Mouse (Mus musculus) midbrain, embryonic 11.5 days (tissue): Measurements from ENCODE around the gene Scml4. TPM values are rescaled to one million over a fixed set of nuclear protein-coding genes. Genes with fewer than 3 reads are reported as not detected.

Source experiments
- ATAC-seq: fragments of 200-750 bp; cut with Nextera tagmentation; 2 replicates; pipeline ENCODE4 v1.8.0; 2017; ENCODE audit warnings: moderate TSS enrichment, moderate library complexity; ENCODE audit not compliant: low FRiP score
- DNase-seq: peaks from one replicate; pipeline ENCODE4 v3.0.0; 2015; ENCODE audit warnings: low spot score; ENCODE audit errors: missing footprints
- H3K27ac ChIP-seq: fragments of 300-500 bp; sonication (generic); 2 replicates; pipeline ENCODE4 v1.5.1; 2014; ENCODE audit warnings: low read depth, low read length
- H3K27me3 ChIP-seq: fragments of 300-500 bp; sonication (generic); 2 replicates; pipeline ENCODE4 v1.6.1; 2014; ENCODE audit warnings: mild to moderate bottlenecking, low read length, moderate library complexity, mixed read lengths; ENCODE audit not compliant: control insufficient read depth, insufficient read depth
- H3K36me3 ChIP-seq: fragments of 300-500 bp; sonication (generic); 2 replicates; pipeline ENCODE4 v1.6.1; 2014; ENCODE audit warnings: mild to moderate bottlenecking, low read length, moderate library complexity, mixed read lengths; ENCODE audit not compliant: control insufficient read depth, insufficient read depth
- H3K4me1 ChIP-seq: fragments of 300-500 bp; sonication (generic); 2 replicates; pipeline ENCODE4 v1.6.1; 2014; ENCODE audit warnings: low read length; ENCODE audit not compliant: control insufficient read depth, insufficient read depth
- H3K4me2 ChIP-seq: fragments of 300-500 bp; sonication (generic); 2 replicates; pipeline ENCODE4 v1.6.1; 2014; ENCODE audit warnings: mild to moderate bottlenecking, moderate library complexity
- H3K4me3 ChIP-seq: fragments of 300-500 bp; sonication (generic); 2 replicates; pipeline ENCODE4 v1.5.1; 2014; ENCODE audit warnings: low read depth, low read length
- H3K9ac ChIP-seq: fragments of 300-500 bp; sonication (generic); 2 replicates; pipeline ENCODE4 v1.6.1; 2014; ENCODE audit warnings: low read length
- H3K9me3 ChIP-seq: fragments of 300-500 bp; sonication (generic); 2 replicates; pipeline ENCODE4 v1.6.1; 2016; ENCODE audit warnings: low read length; ENCODE audit not compliant: control insufficient read depth
- WGBS: fragments of 180-500 bp; shearing (Covaris S2); extraction: QIAGEN DNeasy Blood & Tissue Kit; methylation state at CpG from one replicate; pipeline ENCODE4 v1.1.7; 2014; 5-methylcytosine and 5-hydroxymethylcytosine counted together
- polyA plus RNA-seq: library from polyadenylated mRNA; unstranded; fragments of >200 nt; fragmentation: Nextera tagmentation; extraction: Ambion mirVana; gene quantifications from 2 replicates; pipeline ENCODE4 v1.2.1, GENCODE M21; 2014

Gene Scml4
- polyA plus RNA-seq, 1 experiment from 2014 or later, result 1.1 TPM

GRCm38 (mm10) chr10:42932862-42933480 lies 72.8 kb downstream of the Scml4 start:
- no peak overlapping the region for H3K4me2 ChIP-seq
- no peak overlapping the region for H3K9ac ChIP-seq
- DNase-seq (no peak), ATAC-seq (no peak)
- no peaks in the 10 kb centered on the region for H3K4me1 ChIP-seq
- no peaks in the 10 kb centered on the region for H3K36me3 ChIP-seq
- H3K27ac ChIP-seq, result no peak overlapping the region
- no peak overlapping the region for H3K4me3 ChIP-seq
- no peaks in the 10 kb centered on the region for H3K27me3 ChIP-seq
- WGBS, result 77% methylated on average over 14 of the region's 14 CpGs
- H3K9me3 ChIP-seq, result no peaks in the 10 kb centered on the region

GRCm38 (mm10) chr10:42934672-42935071 lies 74.5 kb downstream of the Scml4 start:
- ATAC-seq (no peak), DNase-seq (no peak)
- no peak overlapping the region for H3K9ac ChIP-seq
- no peaks in the 10 kb centered on the region for H3K4me1 ChIP-seq
- no peaks in the 10 kb centered on the region for H3K9me3 ChIP-seq
- H3K36me3 ChIP-seq, result no peaks in the 10 kb centered on the region
- no peak overlapping the region for H3K4me2 ChIP-seq
- no peak overlapping the region for H3K27ac ChIP-seq
- H3K4me3 ChIP-seq, result no peak overlapping the region
- no peaks in the 10 kb centered on the region for H3K27me3 ChIP-seq
- WGBS, result 74% methylated on average over 8 of the region's 8 CpGs

GRCm38 (mm10) chr10:42936205-42936604 lies 76.0 kb downstream of the Scml4 start:
- Histone ChIP-seq H3K9me3 (no peaks in the 10 kb centered on the region), H3K27me3 (no peaks in the 10 kb centered on the region), H3K36me3 (no peaks in the 10 kb centered on the region), H3K4me1 (no peaks in the 10 kb centered on the region; the same call in 1 of the 2 replicates), H3K4me2 (no peak overlapping the region), H3K4me3 (no peak overlapping the region), H3K27ac (no peak overlapping the region), H3K9ac (no peak overlapping the region)
- DNase-seq (no peak), ATAC-seq (no peak)

- Histone ChIP-seq H3K36me3 (no peaks in the 10 kb centered on the region), H3K9ac (no peak overlapping the region), H3K9me3 (no peaks in the 10 kb centered on the region), H3K4me1 (peaks cover 4% of the 10 kb centered on the region; the same call in 1 of the 2 replicates), H3K4me2 (no peak overlapping the region), H3K4me3 (no peak overlapping the region), H3K27me3 (no peaks in the 10 kb centered on the region), H3K27ac (no peak overlapping the region)
- DNase-seq (no peak), ATAC-seq (no peak)
- WGBS, result 82% methylated on average over 4 of the region's 4 CpGs
Measured at GRCm38 (mm10) chr10:42938361-42938760, 78.2 kb downstream of the Scml4 start.

- no peak overlapping the region for H3K9ac ChIP-seq
- H3K4me2 ChIP-seq, result no peak overlapping the region
- H3K27ac ChIP-seq, result no peak overlapping the region
- ATAC-seq (no peak), DNase-seq (no peak)
- no peaks in the 10 kb centered on the region for H3K36me3 ChIP-seq
- H3K4me3 ChIP-seq, result no peak overlapping the region
- WGBS, result 87% methylated on average over 7 of the region's 7 CpGs
- peaks cover 4% of the 10 kb centered on the region; the same call in 1 of the 2 replicates for H3K4me1 ChIP-seq
- H3K9me3 ChIP-seq, result no peaks in the 10 kb centered on the region
- H3K27me3 ChIP-seq, result no peaks in the 10 kb centered on the region
Measured at GRCm38 (mm10) chr10:42939691-42940090, 79.5 kb downstream of the Scml4 start.

- peaks cover 4% of the 10 kb centered on the region; the same call in 1 of the 2 replicates for H3K4me1 ChIP-seq
- no peak overlapping the region for H3K9ac ChIP-seq
- no peak for ATAC-seq
- H3K4me2 ChIP-seq, result no peak overlapping the region
- no peaks in the 10 kb centered on the region for H3K9me3 ChIP-seq
- H3K27me3 ChIP-seq, result no peaks in the 10 kb centered on the region
- no peaks in the 10 kb centered on the region for H3K36me3 ChIP-seq
- DNase-seq, result no peak
- H3K27ac ChIP-seq, result no peak overlapping the region
- WGBS, result 79% methylated on average over 21 of the region's 21 CpGs
- no peak overlapping the region for H3K4me3 ChIP-seq
Measured at GRCm38 (mm10) chr10:42940193-42941050, 80.3 kb downstream of the Scml4 start.

- H3K4me3 ChIP-seq, result no peak overlapping the region
- no peaks in the 10 kb centered on the region for H3K27me3 ChIP-seq
- H3K4me1 ChIP-seq, result peaks cover 4% of the 10 kb centered on the region; the same call in 1 of the 2 replicates
- WGBS, result 80% methylated on average over 4 of the region's 4 CpGs
- H3K4me2 ChIP-seq, result no peak overlapping the region
- ATAC-seq (no peak), DNase-seq (no peak)
- H3K9ac ChIP-seq, result no peak overlapping the region
- no peaks in the 10 kb centered on the region for H3K36me3 ChIP-seq
- H3K9me3 ChIP-seq, result no peaks in the 10 kb centered on the region
- no peak overlapping the region for H3K27ac ChIP-seq
Measured at GRCm38 (mm10) chr10:42941278-42941677, 81.1 kb downstream of the Scml4 start.

GRCm38 (mm10) chr10:42941697-42942221 lies 81.6 kb downstream of the Scml4 start:
- H3K9me3 ChIP-seq, result no peaks in the 10 kb centered on the region
- H3K27me3 ChIP-seq, result no peaks in the 10 kb centered on the region
- DNase-seq, result peak; percentile 92
- WGBS, result 68% methylated on average over 14 of the region's 14 CpGs
- no peak overlapping the region for H3K9ac ChIP-seq
- H3K4me1 ChIP-seq, result peaks cover 4% of the 10 kb centered on the region; the same call in 1 of the 2 replicates
- H3K4me2 ChIP-seq, result no peak overlapping the region
- no peak overlapping the region for H3K4me3 ChIP-seq
- ATAC-seq, result peak; percentile 74
- H3K27ac ChIP-seq, result no peak overlapping the region
- no peaks in the 10 kb centered on the region for H3K36me3 ChIP-seq

- Histone ChIP-seq H3K4me2 (no peak overlapping the region), H3K4me1 (peaks cover 4% of the 10 kb centered on the region; the same call in 1 of the 2 replicates), H3K36me3 (no peaks in the 10 kb centered on the region), H3K27ac (no peak overlapping the region), H3K4me3 (no peak overlapping the region), H3K27me3 (no peaks in the 10 kb centered on the region), H3K9me3 (no peaks in the 10 kb centered on the region), H3K9ac (no peak overlapping the region)
- ATAC-seq (no peak), DNase-seq (no peak)
- WGBS, result 87% methylated on average over 3 of the region's 3 CpGs
Measured at GRCm38 (mm10) chr10:42942300-42942699, 82.1 kb downstream of the Scml4 start.
